In genomic region chr5:97884110-97884509, GRCm38 (mm10) we compare ENCODE assay signal across 22 mouse cellular contexts.
"Had no signal": no experiment of that assay in that cellular context is flagged by ENCODE, and none has a peak within 500 bp of the region (broad histone marks: within the 10 kb centered on the region; RNA-seq: fewer than 3 reads in every experiment).

No protein-coding gene starts in this region.

- ATAC-seq: liver, postnatal 0 days; lung, postnatal 0 days; midbrain, embryonic 13.5 days; midbrain, embryonic 15.5 days had no signal

- H3K4me3 ChIP-seq: liver, embryonic 13.5 days; liver, embryonic 15.5 days; lung, embryonic 15.5 days; megakaryocyte, embryonic 14.5 days; midbrain, embryonic 13.5 days; midbrain, embryonic 15.5 days; neural tube, embryonic 12.5 days; stomach, embryonic 15.5 days had no signal

- H3K4me2 ChIP-seq: liver, embryonic 13.5 days; liver, embryonic 15.5 days; lung, embryonic 15.5 days; midbrain, embryonic 11.5 days; midbrain, embryonic 13.5 days; midbrain, embryonic 15.5 days; neural tube, embryonic 12.5 days; stomach, embryonic 15.5 days had no signal

- H3K9ac ChIP-seq: liver, embryonic 13.5 days; liver, embryonic 15.5 days; liver, postnatal 0 days; lung, embryonic 15.5 days; midbrain, embryonic 13.5 days; midbrain, embryonic 15.5 days; neural tube, embryonic 12.5 days; stomach, embryonic 15.5 days had no signal

- H3K27me3 ChIP-seq: liver, embryonic 13.5 days; liver, embryonic 15.5 days; lung, embryonic 15.5 days; megakaryocyte, embryonic 14.5 days; midbrain, embryonic 13.5 days; midbrain, embryonic 15.5 days; neural tube, embryonic 12.5 days; stomach, embryonic 15.5 days had no signal

- H3K9me3 ChIP-seq: liver, embryonic 13.5 days; liver, embryonic 15.5 days; lung, embryonic 15.5 days; megakaryocyte, embryonic 14.5 days; midbrain, embryonic 13.5 days; midbrain, embryonic 15.5 days; neural tube, embryonic 12.5 days; stomach, embryonic 15.5 days had no signal

- H3K4me1 ChIP-seq: liver, embryonic 13.5 days; liver, embryonic 15.5 days; lung, embryonic 15.5 days; megakaryocyte, embryonic 14.5 days; midbrain, embryonic 13.5 days; midbrain, embryonic 15.5 days; neural tube, embryonic 12.5 days; stomach, embryonic 15.5 days had no signal

- H3K27ac ChIP-seq: liver, embryonic 13.5 days; liver, embryonic 15.5 days; lung, embryonic 15.5 days; macrophage; midbrain, embryonic 13.5 days; midbrain, embryonic 15.5 days; neural tube, embryonic 12.5 days; stomach, embryonic 15.5 days; stomach, postnatal 0 days had no signal

- H3K36me3 ChIP-seq: liver, embryonic 13.5 days; midbrain, embryonic 13.5 days; midbrain, embryonic 15.5 days had no signal

- DNase-seq: liver, embryonic 13.5 days; liver, postnatal 0 days; lung, adult 2 months; lung, postnatal 14 days; lung, postnatal 36 days; right cerebral cortex, adult 18-20 months; right cerebral cortex, postnatal 25 days; right cerebral cortex, postnatal 4 days; spleen, adult 18-20 months; thymus, adult 2 months; thymus, postnatal 25 days had no signal
